Mouse (Mus musculus): ENCODE results near the gene Cartpt. TPM values are rescaled to one million over a fixed set of nuclear protein-coding genes. Genes with fewer than 3 reads are reported as not detected.
"Not testable (repeated sequence)": the region's sequence is repeated elsewhere in the genome, so short reads cannot be mapped to it uniquely, and the experiment has no call there.

Gene Cartpt
- polyA plus RNA-seq, 1 experiment, result 0.22 TPM

GRCm38 (mm10) chr13:99860670-99861069, 40.2 kb downstream of the Cartpt start:
- Histone ChIP-seq H3K27ac (ENCODE audit: control insufficient read depth, insufficient read depth, low read length) (no peak overlapping the region), H3K36me3 (ENCODE audit: control insufficient read depth, insufficient read depth, low read length) (no peaks in the 10 kb centered on the region), H3K27me3 (ENCODE audit: control insufficient read depth, insufficient read depth, low read length) (no peaks in the 10 kb centered on the region), H3K4me1 (replicated peaks; ENCODE audit: control insufficient read depth, insufficient read depth, low read length) (no peaks in the 10 kb centered on the region), H3K4me3 (ENCODE audit: control insufficient read depth, insufficient read depth, low read length) (no peak overlapping the region)
- no peak for DNase-seq
- TF ChIP-seq CTCF (IDR thresholded peaks at IDR 0.05; ENCODE audit: borderline replicate concordance, control insufficient read depth, extremely low read depth, insufficient read depth, low read length, poor library complexity), result no peak
- no peak for TF ChIP-seq POLR2A (IDR thresholded peaks at IDR 0.05; ENCODE audit: control insufficient read depth, extremely low read depth, insufficient read depth, low read length, poor library complexity)
- 87% methylated on average over 3 of the region's 3 CpGs for WGBS

GRCm38 (mm10) chr13:99859082-99859481, 41.8 kb downstream of the Cartpt start:
- H3K4me3 ChIP-seq (ENCODE audit: control insufficient read depth, insufficient read depth, low read length), result no peak overlapping the region
- TF ChIP-seq POLR2A (IDR thresholded peaks at IDR 0.05; ENCODE audit: control insufficient read depth, extremely low read depth, insufficient read depth, low read length, poor library complexity) (no peak), CTCF (IDR thresholded peaks at IDR 0.05; ENCODE audit: borderline replicate concordance, control insufficient read depth, extremely low read depth, insufficient read depth, low read length, poor library complexity) (0 out of 2 replicates have a peak, but pooled peaks have one; percentile 26)
- WGBS, result 5% methylated on average over 1 of the region's 1 CpGs

GRCm38 (mm10) chr13:99857879-99858278, 43.0 kb downstream of the Cartpt start:
- WGBS, result 33% methylated on average over 2 of the region's 2 CpGs
- H3K27ac ChIP-seq (ENCODE audit: control insufficient read depth, insufficient read depth, low read length), result no peak overlapping the region
- TF ChIP-seq CTCF (IDR thresholded peaks at IDR 0.05; ENCODE audit: borderline replicate concordance, control insufficient read depth, extremely low read depth, insufficient read depth, low read length, poor library complexity) (no peak), POLR2A (IDR thresholded peaks at IDR 0.05; ENCODE audit: control insufficient read depth, extremely low read depth, insufficient read depth, low read length, poor library complexity) (no peak)
- H3K27me3 ChIP-seq (ENCODE audit: control insufficient read depth, insufficient read depth, low read length), result no peaks in the 10 kb centered on the region
- no peaks in the 10 kb centered on the region for H3K36me3 ChIP-seq (ENCODE audit: control insufficient read depth, insufficient read depth, low read length)
- H3K4me1 ChIP-seq (replicated peaks; ENCODE audit: control insufficient read depth, insufficient read depth, low read length), result no peaks in the 10 kb centered on the region
- no peak overlapping the region for H3K4me3 ChIP-seq (ENCODE audit: control insufficient read depth, insufficient read depth, low read length)
- no peak for DNase-seq

More at GRCm38 (mm10) chr13:99859082-99859481, 41.8 kb downstream of the Cartpt start:
- H3K27me3 ChIP-seq (ENCODE audit: control insufficient read depth, insufficient read depth, low read length), result no peaks in the 10 kb centered on the region
- peak; percentile 23 for DNase-seq
- H3K27ac ChIP-seq (ENCODE audit: control insufficient read depth, insufficient read depth, low read length), result no peak overlapping the region
- no peaks in the 10 kb centered on the region for H3K36me3 ChIP-seq (ENCODE audit: control insufficient read depth, insufficient read depth, low read length)
- H3K4me1 ChIP-seq (replicated peaks; ENCODE audit: control insufficient read depth, insufficient read depth, low read length), result no peaks in the 10 kb centered on the region

GRCm38 (mm10) chr13:99857336-99857735, 43.6 kb downstream of the Cartpt start:
- WGBS, result 82% methylated on average over 9 of the region's 9 CpGs
- no peaks in the 10 kb centered on the region for H3K36me3 ChIP-seq (ENCODE audit: control insufficient read depth, insufficient read depth, low read length)
- TF ChIP-seq CTCF (IDR thresholded peaks at IDR 0.05; ENCODE audit: borderline replicate concordance, control insufficient read depth, extremely low read depth, insufficient read depth, low read length, poor library complexity) (no peak), POLR2A (IDR thresholded peaks at IDR 0.05; ENCODE audit: control insufficient read depth, extremely low read depth, insufficient read depth, low read length, poor library complexity) (no peak)
- no peak overlapping the region for H3K4me3 ChIP-seq (ENCODE audit: control insufficient read depth, insufficient read depth, low read length)
- H3K4me1 ChIP-seq (replicated peaks; ENCODE audit: control insufficient read depth, insufficient read depth, low read length), result no peaks in the 10 kb centered on the region
- no peaks in the 10 kb centered on the region for H3K27me3 ChIP-seq (ENCODE audit: control insufficient read depth, insufficient read depth, low read length)
- H3K27ac ChIP-seq (ENCODE audit: control insufficient read depth, insufficient read depth, low read length), result no peak overlapping the region
- DNase-seq, result no peak

GRCm38 (mm10) chr13:99855229-99855628, 45.7 kb downstream of the Cartpt start:
- 90% methylated on average over 5 of the region's 5 CpGs for WGBS

DNA sequence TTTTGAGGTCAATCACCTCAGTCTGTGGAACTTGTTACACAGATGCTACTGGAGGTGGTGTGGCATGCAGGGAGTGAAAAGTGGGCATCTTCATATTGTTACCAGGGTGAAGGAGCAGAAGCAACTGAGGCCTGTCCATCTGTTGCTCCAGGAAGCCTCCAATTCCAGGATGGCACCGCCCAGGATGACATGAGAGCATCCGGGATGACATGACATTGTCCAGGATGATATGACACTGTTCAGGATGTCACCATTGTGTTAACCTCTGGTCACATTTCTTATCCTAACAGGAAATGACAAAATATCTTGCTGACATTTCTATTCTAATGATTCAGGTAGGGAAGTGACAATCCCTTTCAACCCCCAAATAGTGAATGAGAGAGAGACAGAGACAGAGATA, 47.8 kb downstream of the Cartpt start:
- H3K27ac ChIP-seq (ENCODE audit: control insufficient read depth, insufficient read depth, low read length), result no peak overlapping the region
- H3K36me3 ChIP-seq (ENCODE audit: control insufficient read depth, insufficient read depth, low read length), result no peaks in the 10 kb centered on the region
- no peaks in the 10 kb centered on the region for H3K4me1 ChIP-seq (replicated peaks; ENCODE audit: control insufficient read depth, insufficient read depth, low read length)
- H3K27me3 ChIP-seq (ENCODE audit: control insufficient read depth, insufficient read depth, low read length), result no peaks in the 10 kb centered on the region
- TF ChIP-seq POLR2A (IDR thresholded peaks at IDR 0.05; ENCODE audit: control insufficient read depth, extremely low read depth, insufficient read depth, low read length, poor library complexity), result no peak
- TF ChIP-seq CTCF (IDR thresholded peaks at IDR 0.05; ENCODE audit: borderline replicate concordance, control insufficient read depth, extremely low read depth, insufficient read depth, low read length, poor library complexity), result no peak
- 95% methylated on average over 2 of the region's 2 CpGs for WGBS
- DNase-seq, result no peak
- H3K4me3 ChIP-seq (ENCODE audit: control insufficient read depth, insufficient read depth, low read length), result no peak overlapping the region

More at GRCm38 (mm10) chr13:99855229-99855628, 45.7 kb downstream of the Cartpt start:
- no peaks in the 10 kb centered on the region for H3K27me3 ChIP-seq (ENCODE audit: control insufficient read depth, insufficient read depth, low read length)
- no peak overlapping the region for H3K4me3 ChIP-seq (ENCODE audit: control insufficient read depth, insufficient read depth, low read length)
- no peaks in the 10 kb centered on the region for H3K4me1 ChIP-seq (replicated peaks; ENCODE audit: control insufficient read depth, insufficient read depth, low read length)
- TF ChIP-seq CTCF (IDR thresholded peaks at IDR 0.05; ENCODE audit: borderline replicate concordance, control insufficient read depth, extremely low read depth, insufficient read depth, low read length, poor library complexity) (no peak), POLR2A (IDR thresholded peaks at IDR 0.05; ENCODE audit: control insufficient read depth, extremely low read depth, insufficient read depth, low read length, poor library complexity) (no peak)
- H3K27ac ChIP-seq (ENCODE audit: control insufficient read depth, insufficient read depth, low read length), result no peak overlapping the region
- no peaks in the 10 kb centered on the region for H3K36me3 ChIP-seq (ENCODE audit: control insufficient read depth, insufficient read depth, low read length)
- DNase-seq, result no peak

DNA sequence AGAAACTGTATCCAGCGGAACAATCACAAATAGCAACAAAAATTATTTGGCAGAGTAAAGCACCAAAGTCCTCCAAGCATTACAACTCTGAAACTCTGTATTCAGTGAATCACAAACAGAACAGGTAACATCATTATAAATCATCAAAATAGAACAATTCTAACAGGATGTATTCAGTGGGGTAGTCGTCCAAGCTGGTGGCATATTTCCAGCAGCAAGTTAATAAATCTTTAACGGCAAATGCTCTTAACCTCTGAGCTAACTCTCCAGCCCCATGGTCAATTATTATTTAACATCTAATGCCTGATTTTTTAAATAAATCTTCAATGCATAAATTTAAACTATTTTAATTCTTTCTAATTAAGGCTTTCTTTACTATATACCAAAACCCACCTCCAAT, 48.5 kb downstream of the Cartpt start:
- not testable (repeated sequence) for DNase-seq; H3K4me3 ChIP-seq (ENCODE audit: control insufficient read depth, insufficient read depth, low read length); H3K4me1 ChIP-seq (replicated peaks; ENCODE audit: control insufficient read depth, insufficient read depth, low read length); H3K27me3 ChIP-seq (ENCODE audit: control insufficient read depth, insufficient read depth, low read length); H3K27ac ChIP-seq (ENCODE audit: control insufficient read depth, insufficient read depth, low read length); H3K36me3 ChIP-seq (ENCODE audit: control insufficient read depth, insufficient read depth, low read length)
- WGBS, result 67% methylated on average over 3 of the region's 3 CpGs
